8 mouse cellular contexts compared by ENCODE assay signal in the genomic region with DNA sequence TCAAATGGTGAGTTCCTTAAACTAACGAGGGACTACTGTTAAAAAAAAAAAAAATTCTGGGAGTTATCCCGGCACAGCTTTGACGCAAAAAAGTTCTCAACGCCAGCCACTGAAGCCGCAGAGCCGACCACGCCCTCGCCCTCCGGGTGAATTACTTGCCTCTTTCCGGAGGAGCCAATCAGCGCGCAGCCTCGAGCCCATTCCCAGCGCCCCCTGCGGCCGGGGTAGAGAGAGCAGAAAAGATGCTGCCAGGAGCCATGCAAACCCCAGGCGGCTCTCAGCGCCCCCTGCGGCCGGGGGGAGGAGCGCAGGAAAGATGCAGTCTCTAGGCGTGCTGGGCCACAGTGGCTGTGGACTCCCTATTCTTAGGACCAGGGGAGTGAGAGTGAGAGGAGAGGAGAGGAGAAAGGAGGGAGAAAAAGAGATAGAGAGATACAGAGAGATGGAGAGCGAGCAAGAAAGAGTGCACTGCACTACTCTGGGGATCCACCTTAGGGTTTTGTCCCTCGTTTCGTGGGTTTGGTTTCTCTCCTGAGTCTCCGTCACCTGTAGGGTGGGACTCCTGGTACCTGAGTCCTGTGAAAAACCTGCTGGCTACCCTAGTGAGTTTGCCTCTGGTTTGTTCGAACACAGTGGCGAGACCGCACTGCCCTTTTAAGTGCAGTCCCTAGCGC. TPM values are rescaled to one million over a fixed set of nuclear protein-coding genes. Genes with fewer than 3 reads are reported as not detected.
DNase-seq lines count a peak whose midpoint lies in the region; ATAC-seq and TF ChIP-seq lines count a peak whose summit lies in the region.

No protein-coding gene starts in this region.

- no peaks in the 10 kb centered on the region for H3K9me3 ChIP-seq in megakaryocyte, embryonic 14.5 days

- no peaks in the 10 kb centered on the region for H3K27me3 ChIP-seq in megakaryocyte, embryonic 14.5 days (replicated peaks)

- peak; percentile 76 for ATAC-seq in common myeloid progenitor, adult 5-6 weeks (replicated peaks; ENCODE audit: low read depth, poor library complexity, severe bottlenecking)

- DNase-seq in ZHBTc4 (ENCODE audit: low read depth, low spot score), result peak; percentile 99
- DNase-seq in gastrocnemius, adult 2 months, result peak; percentile 96
- DNase-seq in hindlimb bud, embryonic 11.5 days (ENCODE audit: extremely low spot score, low read depth, low spot score), result peak; percentile 31
- peak; percentile 54 to 68 for DNase-seq in left cerebral cortex, adult 8-10 months (ENCODE audit: low spot score in 2 of 2)
- DNase-seq in right cerebral cortex, postnatal 10 days (ENCODE audit: low spot score in 2 of 2), result peak; percentile 77 to 84
- DNase-seq in urinary bladder, postnatal 36 days (ENCODE audit: low spot score in 2 of 2), result peak; percentile 83 to 91

- peak; percentile 99; the same call in 1 of the 2 replicates for TF ChIP-seq CTCF in gastrocnemius, adult 2 months (IDR thresholded peaks at IDR 0.05)

- intact Hi-C loops in gastrocnemius, adult 2 months (cut with DNase I), result loop anchor here (1.0 to 5.0 kb wide), 3 partner anchors 48 to 130 kb away; a partner anchor contains a TSS

- H3K4me3 ChIP-seq in gastrocnemius, adult 2 months, result peak overlapping the region; percentile 93
- peak overlapping the region; percentile 92 for H3K4me3 ChIP-seq in megakaryocyte, embryonic 14.5 days (replicated peaks)

- peaks cover 24% of the 10 kb centered on the region for H3K4me1 ChIP-seq in megakaryocyte, embryonic 14.5 days

- peak overlapping the region; percentile 94 for H3K27ac ChIP-seq in gastrocnemius, adult 2 months

- H3K36me3 ChIP-seq in megakaryocyte, embryonic 14.5 days (replicated peaks; ENCODE audit: low read length), result peaks cover 7% of the 10 kb centered on the region

RNA-seq across cellular contexts. Expression of a gene that starts 0.4 kb away (rescaled TPM):
- 0.05 and 0.09 TPM in 2 replicates for total RNA-seq in common myeloid progenitor, adult 5-6 weeks (2017)
- total RNA-seq in gastrocnemius, adult 2 months (2021), result 1 to 10 TPM in 1 of 2 experiments, under 1 TPM in 1; 0.77 to 2.0 TPM
- 1 to 10 TPM in 2 of 4 experiments, under 1 TPM in 2; 0.59 to 1.9 (median 1.00) TPM for total RNA-seq in left cerebral cortex, adult 8-10 months (2022)
- polyA plus RNA-seq in megakaryocyte, embryonic 14.5 days (2012; ENCODE audit: insufficient read depth, low replicate concordance), result 0.01 TPM in 1 of 2 replicates, not detected in the other

RNA-seq across cellular contexts. Expression of a gene that starts 0.5 kb away (rescaled TPM):
- 48.8 and 50.5 TPM in 2 replicates for total RNA-seq in common myeloid progenitor, adult 5-6 weeks (2017)
- 10 to 100 TPM; 75.1 to 80.9 TPM for total RNA-seq in gastrocnemius, adult 2 months (2021)
- total RNA-seq in left cerebral cortex, adult 8-10 months (2022), result 100 to 1,000 TPM; 161 to 184 (median 175) TPM
- 9.7 and 15.1 TPM in 2 replicates for polyA plus RNA-seq in megakaryocyte, embryonic 14.5 days (2012; ENCODE audit: insufficient read depth, low replicate concordance)

Comparison
In these comparisons a context has a peak if more than half of its experiments do, and no peak if none do; other contexts are left out.
1. Peak in every context shown above with its lines: DNase-seq, ATAC-seq, H3K4me3 ChIP-seq and H3K27ac ChIP-seq.
2. DNase-seq: peak in every context shown above with its lines; median percentile 99 in ZHBTc4; 96 in gastrocnemius, adult 2 months; 87 in urinary bladder, postnatal 36 days; 80 in right cerebral cortex, postnatal 10 days; 61 in left cerebral cortex, adult 8-10 months; 31 in hindlimb bud, embryonic 11.5 days.